Mouse (Mus musculus): ENCODE measurements around the gene Snhg11.
"Not testable (repeated sequence)": the region's sequence is repeated elsewhere in the genome, so short reads cannot be mapped to it uniquely, and the experiment has no call there.

Snhg11 gene

GRCm38 (mm10) chr2:158369474-158370172 lies 5.8 kb upstream of the Snhg11 start:
- no peak for DNase-seq (ENCODE audit: low spot score)

- DNase-seq (ENCODE audit: low spot score): no peak
These were observed 5.3 kb upstream of the Snhg11 start for GRCm38 (mm10) chr2:158370173-158370550.

GRCm38 (mm10) chr2:158373061-158373460 lies 2.4 kb upstream of the Snhg11 start:
- DNase-seq (ENCODE audit: low spot score): no peak

GRCm38 (mm10) chr2:158373516-158373915 lies 1.9 kb upstream of the Snhg11 start:
- DNase-seq (ENCODE audit: low spot score): no peak

- no peak for DNase-seq (ENCODE audit: low spot score)
These were observed 767 bp downstream of the Snhg11 start for GRCm38 (mm10) chr2:158376123-158376687.

- DNase-seq (ENCODE audit: low spot score): no peak
These were observed 1.4 kb downstream of the Snhg11 start for GRCm38 (mm10) chr2:158376798-158377197.

- DNase-seq (ENCODE audit: low spot score): no peak
These were observed 2.4 kb downstream of the Snhg11 start for GRCm38 (mm10) chr2:158377811-158378210.

GRCm38 (mm10) chr2:158379354-158380078 lies 4.1 kb downstream of the Snhg11 start:
- no peak for DNase-seq (ENCODE audit: low spot score)

GRCm38 (mm10) chr2:158386072-158386471 lies 10.6 kb downstream of the Snhg11 start:
- no peak for DNase-seq (ENCODE audit: low spot score)

GRCm38 (mm10) chr2:158389421-158389820 lies 14.0 kb downstream of the Snhg11 start:
- DNase-seq (ENCODE audit: low spot score): no peak

- DNase-seq (ENCODE audit: low spot score): no peak
These were observed 20.9 kb downstream of the Snhg11 start for GRCm38 (mm10) chr2:158396369-158396768.

- DNase-seq (ENCODE audit: low spot score): not testable (repeated sequence)
These were observed 21.7 kb downstream of the Snhg11 start for GRCm38 (mm10) chr2:158397140-158397539.

- DNase-seq (ENCODE audit: low spot score): no peak
These were observed 27.5 kb downstream of the Snhg11 start for GRCm38 (mm10) chr2:158402915-158403314.

GRCm38 (mm10) chr2:158408997-158409594 lies 33.7 kb downstream of the Snhg11 start:
- DNase-seq (ENCODE audit: low spot score): no peak

GRCm38 (mm10) chr2:158409595-158410021 lies 34.2 kb downstream of the Snhg11 start, which contains the start of gene Ralgapb:
Gene Ralgapb, plus strand, starts transcription at chr2:158409848.
- peak; percentile 98 for DNase-seq (ENCODE audit: low spot score)

GRCm38 (mm10) chr2:158410022-158411014 lies 34.9 kb downstream of the Snhg11 start:
- peak; percentile 6 for DNase-seq (ENCODE audit: low spot score)

GRCm38 (mm10) chr2:158413240-158413639 lies 37.8 kb downstream of the Snhg11 start:
- no peak for DNase-seq (ENCODE audit: low spot score)

GRCm38 (mm10) chr2:158415826-158416225 lies 40.4 kb downstream of the Snhg11 start:
- no peak for DNase-seq (ENCODE audit: low spot score)

- DNase-seq (ENCODE audit: low spot score): no peak
These were observed 43.2 kb downstream of the Snhg11 start for GRCm38 (mm10) chr2:158418663-158419062.

Measured in ovary, postnatal 10 days (tissue).